Mouse (Mus musculus): ENCODE measurements at regions not wholly inside any gene's neighbourhood (a gene's known extent, or its start where the extent isn't known, plus 50 kb on each side); places are given as distances from the start of the nearest gene placed in this dataset.

DNA sequence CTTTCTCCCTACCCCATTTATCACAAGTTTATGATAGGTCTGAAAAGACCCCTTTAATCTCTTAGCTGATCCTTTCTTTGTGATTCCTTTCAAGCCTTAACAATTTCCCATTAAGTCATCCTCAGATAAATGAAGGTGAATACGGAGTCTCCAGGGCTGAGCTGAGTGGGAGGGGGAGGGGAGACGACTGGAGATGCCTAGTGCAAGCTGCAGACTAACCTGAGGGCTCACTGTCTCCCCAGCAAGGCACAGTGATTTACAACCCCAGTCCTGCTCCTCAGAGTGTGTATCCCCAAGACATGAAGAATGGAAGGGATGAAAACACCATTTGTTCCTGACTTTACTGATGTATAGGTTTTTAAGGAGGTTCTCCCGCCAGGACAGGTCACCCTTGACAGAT, 76.7 kb downstream of the Enc1 start:
- TF ChIP-seq GATA1 (IDR thresholded peaks at IDR 0.05; ENCODE audit: low read depth, low read length) (no peak), SMC3 (IDR thresholded peaks at IDR 0.05; ENCODE audit: low read depth, low read length) (no peak), CTCF (IDR thresholded peaks at IDR 0.05 in 2 of 3, conservative IDR thresholded peaks at IDR 0.05 in 1 of 3; ENCODE audit: control insufficient read depth in 1 of 3, insufficient read depth in 1 of 3, low read depth in 2 of 3, low read length in 3 of 3, poor library complexity in 1 of 3, severe bottlenecking in 1 of 3) (no peak), POLR2AphosphoS2 (IDR thresholded peaks at IDR 0.05; ENCODE audit: low read length) (no peak), MAFK (IDR thresholded peaks at IDR 0.05; ENCODE audit: borderline replicate concordance, low read depth, low read length) (no peak), MAZ (IDR thresholded peaks at IDR 0.05; ENCODE audit: low read depth, low read length) (no peak), USF1 (IDR thresholded peaks at IDR 0.05; ENCODE audit: low read depth, low read length) (no peak)

Data from MEL (cell line).